Mouse (Mus musculus) adrenal gland, postnatal 36 days (tissue): ENCODE data around the gene Dnajc4. TPM values are rescaled to one million over a fixed set of nuclear protein-coding genes. Genes with fewer than 3 reads are reported as not detected.

Experiments
- DNase-seq, 2 experiments: peaks; one replicate each; pipeline ENCODE4 v3.0.0; 2021; ENCODE audit warnings: mixed read lengths in 1 of 2
- total RNA-seq, 2 experiments: library from RNA; stranded (reverse); gene quantifications; 2 replicates each; pipeline ENCODE4 v1.2.3; 2021

The Dnajc4 gene
- total RNA-seq, 2 experiments from 2014 or later: 38.5 to 46.1 TPM

DNA sequence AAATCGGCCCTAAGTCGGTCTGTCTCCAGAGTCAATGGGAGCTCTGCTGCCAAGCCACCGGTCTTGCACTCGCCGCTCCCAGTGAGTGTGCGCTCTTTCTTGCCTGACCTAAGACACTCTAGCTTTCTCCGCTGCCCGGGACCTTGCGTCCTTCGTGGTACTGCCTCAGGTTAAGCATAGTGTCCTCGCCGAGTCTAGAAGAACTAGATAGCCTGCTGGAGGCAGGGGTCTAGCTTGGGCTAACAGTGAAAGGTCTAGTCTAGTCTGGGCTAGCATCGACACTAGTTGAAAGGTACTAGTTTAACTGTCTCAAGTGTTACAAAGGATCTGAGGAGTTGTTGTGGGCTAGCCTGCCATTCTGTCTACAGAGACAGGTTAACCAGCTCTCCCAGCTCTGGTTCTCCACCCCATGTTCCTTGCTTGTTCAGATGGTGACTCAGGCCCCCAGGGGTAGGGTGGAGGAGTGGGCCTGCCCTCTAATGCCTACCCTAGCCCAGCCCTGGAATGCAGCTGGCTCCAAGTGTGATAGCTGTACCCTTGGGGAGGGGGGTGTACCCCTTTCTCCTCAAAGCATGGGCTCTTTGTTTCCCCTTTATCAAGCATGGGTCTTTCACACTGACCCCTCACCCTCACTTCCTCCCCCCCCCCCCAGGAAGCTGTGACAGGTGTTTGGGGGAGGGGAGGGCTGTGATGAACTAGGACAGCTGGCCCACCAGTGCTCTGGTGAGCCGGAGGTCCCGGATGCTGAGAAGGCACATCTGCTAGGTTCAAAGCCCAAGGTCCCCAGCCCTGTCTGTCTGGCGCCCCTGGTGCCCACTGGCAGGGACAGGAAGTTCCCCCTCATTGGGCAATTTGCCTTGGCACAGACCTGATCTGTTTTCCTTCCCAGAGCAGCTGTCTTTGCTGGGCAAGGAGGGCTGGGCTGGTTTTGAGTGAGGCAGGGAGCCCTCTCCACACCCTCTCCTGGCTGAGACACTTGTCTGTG is 16.5 kb downstream of the Dnajc4 start, which contains the start of gene Plcb3:
TSS of gene Plcb3 (minus strand) at position 934 of the 985 bp plus-strand sequence.
- DNase-seq: peak; percentile 73 to 81

DNA sequence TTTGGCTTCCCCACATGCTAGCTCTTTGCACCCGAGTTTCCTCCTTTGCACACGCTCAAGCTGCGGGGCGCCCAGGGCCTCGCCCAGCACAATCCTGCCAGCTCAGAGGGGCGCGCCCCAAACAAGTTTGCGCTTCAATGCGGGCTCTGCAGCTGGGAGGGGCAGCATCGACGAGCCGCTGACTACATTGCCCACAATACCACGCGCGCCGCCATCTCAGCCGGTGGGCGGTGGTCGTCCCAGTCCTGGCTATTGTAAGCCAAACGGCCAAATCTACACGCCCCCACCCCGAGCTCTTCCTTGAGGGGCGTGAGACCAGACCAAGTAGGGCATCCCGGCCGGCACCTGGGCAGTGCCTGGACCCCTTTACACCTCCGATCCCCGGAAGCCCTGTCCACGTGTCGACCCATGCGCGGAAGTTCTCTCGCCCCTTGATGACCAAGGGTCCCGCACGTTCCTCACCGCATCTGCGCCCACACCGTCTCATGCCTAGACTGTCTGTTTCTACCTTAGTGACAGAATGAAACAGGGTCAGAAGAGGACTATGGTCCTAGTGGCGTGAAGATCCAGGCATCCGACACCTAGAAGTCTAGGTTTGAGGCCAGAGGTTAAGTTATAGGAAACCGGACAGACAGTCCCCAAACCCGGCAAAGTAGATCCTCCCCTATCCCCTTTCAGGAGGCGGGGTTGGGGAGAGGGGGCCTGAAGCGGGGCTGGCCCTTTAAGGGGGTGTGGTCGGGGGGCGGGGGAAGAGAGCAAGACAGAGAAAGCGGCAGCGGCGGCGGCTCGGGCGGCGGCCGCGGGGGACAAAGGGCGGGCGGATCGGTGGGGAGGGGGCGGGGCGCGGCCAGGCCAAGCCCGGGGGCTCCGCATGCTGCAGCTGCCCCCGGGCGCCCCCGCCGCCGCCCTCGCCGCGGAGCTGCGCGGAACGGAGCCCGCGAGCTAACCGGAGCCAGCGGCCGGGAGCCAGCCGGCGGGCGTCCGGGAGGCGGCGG is 17.9 kb downstream of the Dnajc4 start, which contains the start of gene Ppp1r14b:
TSS of gene Ppp1r14b (plus strand) at position 758 of the 995 bp plus-strand sequence.
- peak; percentile 84 to 93 for DNase-seq

DNA sequence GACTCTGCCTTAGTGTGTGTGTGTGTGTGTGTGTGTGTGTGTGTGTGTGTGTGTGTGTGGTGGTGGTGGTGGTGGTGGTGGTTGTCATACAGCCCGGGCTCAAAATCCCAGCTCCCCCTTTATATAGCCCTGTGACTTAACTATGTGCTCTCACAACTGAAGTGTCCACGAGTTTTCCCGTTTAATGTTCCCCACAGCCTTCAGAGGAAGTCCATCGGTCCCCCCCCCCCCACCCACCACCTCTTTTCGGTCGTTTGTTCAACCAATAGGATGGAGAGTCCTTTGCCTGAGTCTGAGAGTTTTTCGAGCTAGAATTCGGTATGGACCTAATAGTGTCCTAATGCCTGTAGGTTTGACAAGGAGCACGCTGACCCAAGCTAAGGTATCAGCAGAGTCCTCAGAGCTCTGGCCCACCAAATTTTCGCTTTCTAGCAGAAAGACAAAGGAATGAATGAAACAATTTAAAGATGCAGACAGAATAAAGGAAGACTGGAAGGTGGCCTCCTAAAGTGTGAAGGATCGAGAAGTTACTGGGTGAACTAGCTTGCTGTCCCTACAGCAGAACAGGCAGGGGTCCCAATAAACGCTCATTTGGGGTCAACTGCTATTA is 18.7 kb downstream of the Dnajc4 start:
- no peak for DNase-seq

DNA sequence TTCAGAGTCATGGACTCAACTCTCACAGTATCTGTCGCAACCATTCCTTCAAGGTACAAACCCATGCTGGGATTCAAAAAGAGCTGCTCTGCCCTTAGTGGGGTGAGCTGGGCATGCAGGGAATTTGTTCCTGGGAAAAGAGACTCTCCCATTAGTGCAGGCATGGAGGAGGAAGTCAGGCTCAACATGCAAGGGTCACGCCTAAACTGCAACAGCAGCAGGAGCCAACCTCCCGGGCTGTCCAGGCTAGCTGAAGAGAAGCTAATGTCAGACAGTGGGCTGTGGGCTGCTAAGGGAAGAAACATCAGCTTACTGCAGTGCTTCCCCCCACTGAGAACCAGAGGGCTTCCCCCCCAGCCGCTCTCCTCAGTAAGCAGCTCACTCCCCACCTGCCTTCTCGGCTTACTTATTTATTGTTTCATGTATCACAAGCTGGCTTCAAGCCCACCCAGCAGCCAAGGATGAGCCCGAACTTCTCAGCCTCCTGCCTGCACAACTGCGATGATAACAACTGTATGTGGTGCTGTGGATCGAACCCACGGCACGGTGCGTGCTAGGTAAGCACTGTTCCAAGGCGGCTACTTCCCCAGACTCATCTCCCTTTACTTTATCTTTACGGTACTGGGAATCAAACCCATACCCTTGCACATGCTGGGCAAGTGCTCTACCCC is 20.0 kb downstream of the Dnajc4 start:
- no peak for DNase-seq

DNA sequence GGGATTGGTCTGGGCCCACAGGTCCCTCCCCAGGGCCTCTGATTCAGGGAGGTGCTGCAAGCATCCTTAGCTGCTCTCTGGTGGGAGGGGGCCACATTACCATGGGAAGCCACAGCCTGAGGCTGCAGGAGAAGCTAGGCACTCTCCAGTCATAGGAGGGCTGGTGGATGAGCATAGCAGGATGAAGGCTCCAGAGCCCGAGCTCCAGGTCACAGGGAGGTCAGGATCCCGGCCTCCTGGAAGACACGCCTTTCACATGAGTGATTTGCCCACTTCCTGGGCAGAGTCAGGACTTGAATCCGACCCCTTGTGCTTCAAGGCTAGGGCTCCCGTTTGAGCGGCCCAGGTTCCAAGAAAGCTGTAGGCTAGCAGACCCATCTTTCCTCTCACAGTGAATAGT is 20.7 kb downstream of the Dnajc4 start:
- no peak for DNase-seq

DNA sequence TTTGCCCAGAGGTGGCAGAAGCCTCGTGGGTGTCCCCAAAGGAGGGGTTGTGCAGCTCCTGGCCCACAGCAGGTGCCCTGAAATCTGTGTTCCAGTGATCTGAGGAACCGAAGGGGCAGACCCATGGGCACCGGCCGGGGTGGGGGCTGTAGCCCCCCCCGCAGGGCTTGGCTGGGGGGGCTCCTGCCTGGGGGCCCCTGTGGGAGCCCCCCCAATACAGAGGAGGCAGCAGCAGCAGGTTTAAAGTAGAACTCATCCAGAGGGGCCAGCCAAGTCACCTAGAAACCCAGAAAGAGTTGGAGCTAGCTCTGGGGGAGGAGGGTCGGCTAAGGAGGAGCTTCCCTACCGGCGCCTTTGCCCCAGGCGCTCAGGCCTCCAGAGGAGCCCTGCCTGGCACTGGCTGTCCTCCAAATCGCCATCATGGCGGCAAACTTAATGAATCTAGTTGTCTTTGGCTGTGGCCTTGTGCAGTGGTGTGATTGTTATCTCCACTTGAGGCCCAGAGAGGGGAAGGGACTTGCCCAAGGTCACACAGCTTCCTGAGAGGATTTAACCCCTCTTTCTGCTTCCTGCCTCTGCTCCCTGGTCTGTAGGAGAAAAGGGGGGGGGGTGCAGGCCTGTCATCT is 21.8 kb downstream of the Dnajc4 start:
- DNase-seq: peak in 1 of 2 experiments; percentile 71

DNA sequence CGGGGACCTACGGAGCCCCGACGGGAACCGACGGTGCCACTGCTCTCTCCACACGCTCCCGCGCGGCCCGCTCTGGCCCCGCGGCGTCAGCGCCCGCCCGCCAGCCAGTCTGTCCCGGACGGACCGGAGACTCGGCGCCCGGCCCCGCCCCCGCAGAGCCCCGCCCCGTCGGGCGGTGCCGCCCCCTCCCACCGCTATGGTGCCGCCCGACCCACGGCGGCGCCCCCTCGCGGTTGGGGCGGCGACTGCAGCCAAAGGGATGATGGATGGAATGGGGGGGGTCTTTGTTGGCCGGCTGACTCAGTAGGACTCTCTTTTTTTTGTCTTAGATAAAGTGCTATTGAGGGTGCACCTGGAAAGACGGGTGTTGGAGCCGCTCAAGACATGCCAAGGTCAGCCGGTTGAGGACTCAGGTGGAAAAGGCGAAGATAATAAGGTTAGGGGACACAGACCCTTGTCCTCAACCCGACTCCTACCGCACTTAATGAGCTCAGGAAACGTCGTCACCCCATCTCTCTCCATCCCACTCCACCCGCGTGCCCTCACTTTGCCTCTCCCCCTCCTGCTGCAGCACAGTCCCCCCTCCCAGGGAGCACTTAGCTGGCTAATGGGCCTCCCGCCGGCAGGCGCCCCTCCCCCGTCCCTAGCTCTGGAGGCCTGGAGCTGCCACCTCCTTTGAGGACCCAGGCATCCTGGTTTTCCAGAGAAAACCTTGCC is 22.5 kb downstream of the Dnajc4 start:
- DNase-seq: peak; percentile 88 to 94

DNA sequence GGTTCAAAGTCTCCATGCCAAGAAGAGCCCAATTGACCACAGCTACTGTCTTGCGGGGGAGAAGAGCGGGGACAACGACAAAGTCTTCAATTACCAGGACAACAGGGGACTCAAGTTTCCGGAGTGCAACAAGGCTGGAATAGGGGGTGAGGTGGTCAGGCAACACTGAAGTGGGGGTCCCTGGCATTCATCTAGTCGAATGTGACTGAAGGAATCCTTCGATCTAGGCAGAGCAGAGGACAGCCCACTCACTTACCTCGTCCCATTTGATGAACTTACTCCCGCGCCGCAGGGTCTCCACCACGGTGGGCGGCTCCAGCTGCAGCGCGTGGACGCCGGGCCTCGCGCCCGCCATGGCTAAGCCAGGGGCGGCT is 23.1 kb downstream of the Dnajc4 start:
- DNase-seq: no peak

DNA sequence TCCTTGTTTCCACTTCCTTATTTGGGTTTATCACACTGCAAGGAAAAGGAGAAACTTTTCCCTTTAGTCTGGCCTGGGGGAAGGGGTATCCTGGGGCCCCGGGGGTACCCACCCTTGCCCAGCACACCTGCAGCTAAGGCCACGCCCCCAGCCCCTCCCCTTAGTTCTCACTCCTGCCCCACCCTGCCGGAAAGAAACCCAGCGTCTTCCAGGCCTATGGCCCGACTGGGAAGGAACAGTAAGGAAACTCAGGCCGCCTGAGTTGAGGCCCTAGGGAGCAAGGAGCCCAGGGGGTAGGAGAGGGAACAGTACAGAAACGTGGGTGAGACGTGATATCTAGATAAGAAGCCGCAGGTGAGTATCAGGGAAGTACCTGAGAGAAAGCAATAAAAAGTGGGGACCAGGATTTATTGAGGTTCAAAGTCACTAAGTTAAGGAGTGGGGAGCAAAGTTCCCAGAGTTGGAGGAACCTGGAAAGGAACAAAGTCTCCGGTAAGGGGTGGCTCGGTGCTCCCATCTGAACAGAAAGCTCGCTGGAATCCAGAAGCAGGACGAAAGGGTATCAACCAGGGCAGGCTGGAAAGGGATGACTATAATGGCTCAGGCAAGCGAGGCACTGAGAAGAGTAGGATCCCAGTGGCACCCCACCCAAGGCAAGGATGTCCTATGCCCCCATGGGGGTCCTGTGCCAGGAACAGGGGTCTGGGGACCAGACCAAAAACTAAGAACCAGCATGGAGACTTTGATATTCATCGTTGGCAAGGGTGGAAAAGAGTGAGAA is 23.7 kb downstream of the Dnajc4 start:
- peak in 1 of 2 experiments; percentile 64 for DNase-seq

DNA sequence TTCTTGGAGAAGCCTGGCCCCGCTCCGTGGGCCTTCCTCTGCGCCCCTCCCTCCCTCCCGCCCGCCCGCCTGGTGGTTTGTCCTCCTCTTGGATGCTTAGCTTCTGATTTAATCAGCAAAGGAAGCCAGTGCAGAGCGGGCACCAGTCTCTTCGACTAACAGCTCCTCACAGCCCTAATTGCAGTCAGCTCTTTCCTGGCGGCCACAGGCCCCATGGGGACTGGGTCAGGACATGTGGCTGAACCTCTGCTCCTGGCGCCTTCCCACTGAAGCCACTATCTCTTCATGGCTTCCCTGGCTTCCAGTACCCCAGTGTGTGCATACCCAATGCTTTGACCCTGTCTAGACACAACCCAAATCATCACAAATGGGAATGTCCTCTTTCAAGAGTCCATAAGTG is 35.9 kb downstream of the Dnajc4 start:
- DNase-seq: peak in 1 of 2 experiments; percentile 55

DNA sequence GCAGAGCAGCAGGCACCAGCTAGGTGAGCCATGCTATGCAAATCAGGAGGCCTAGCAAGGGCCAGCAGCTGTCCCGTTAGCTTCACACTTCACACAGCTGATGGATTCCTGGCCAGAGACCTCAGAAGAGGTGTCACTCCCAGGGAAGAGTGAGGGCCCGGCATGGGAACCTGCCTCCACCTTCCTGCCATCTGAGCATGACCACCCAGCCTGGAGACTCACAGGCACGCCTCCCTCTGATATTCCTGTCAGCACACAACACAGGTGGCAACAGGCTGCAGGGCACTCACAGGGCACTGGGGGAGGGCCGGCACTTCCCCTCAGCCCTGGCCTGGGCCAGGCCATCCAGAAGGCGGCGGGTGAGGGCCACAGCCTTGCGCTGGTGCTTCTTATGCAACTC is 36.9 kb downstream of the Dnajc4 start:
- no peak for DNase-seq

DNA sequence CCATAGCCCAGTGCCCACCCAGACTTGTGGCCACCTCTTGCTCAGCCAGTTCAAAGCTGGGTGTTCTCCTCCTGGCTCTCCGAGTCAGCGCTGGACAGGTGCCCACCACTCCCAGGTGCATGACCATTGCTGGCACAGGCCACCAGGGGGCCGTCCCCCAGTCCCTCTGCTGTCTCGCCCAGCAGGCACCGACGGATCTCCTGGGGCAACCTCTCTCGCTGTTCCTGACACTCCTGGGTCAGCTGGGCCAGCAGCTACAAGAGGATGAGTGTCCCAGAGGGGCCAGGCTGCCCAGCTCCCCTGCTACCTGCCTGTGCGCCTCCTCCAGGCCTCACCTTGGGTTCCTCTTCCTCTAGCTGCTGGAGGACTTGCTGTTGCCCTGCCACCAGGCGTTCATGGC is 38.3 kb downstream of the Dnajc4 start:
- DNase-seq: peak; percentile 55 to 77

DNA sequence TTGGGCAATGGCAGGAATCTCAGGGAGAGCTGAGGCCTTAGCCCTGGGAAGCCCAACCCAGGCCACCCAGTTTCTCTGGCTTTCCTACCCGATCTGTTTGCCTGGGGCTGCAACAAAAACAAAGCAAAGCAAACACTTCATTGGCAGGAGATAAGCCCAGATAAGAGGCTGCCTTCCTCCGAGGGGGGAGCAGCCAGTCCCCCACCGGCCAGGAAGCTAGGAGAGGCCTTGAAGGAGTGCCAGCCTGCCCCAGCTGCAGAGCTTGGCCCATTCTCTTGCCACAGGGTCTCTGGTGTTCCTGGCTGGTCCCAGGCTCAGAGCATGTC is 39.7 kb downstream of the Dnajc4 start:
- DNase-seq: peak; percentile 83 to 90

DNA sequence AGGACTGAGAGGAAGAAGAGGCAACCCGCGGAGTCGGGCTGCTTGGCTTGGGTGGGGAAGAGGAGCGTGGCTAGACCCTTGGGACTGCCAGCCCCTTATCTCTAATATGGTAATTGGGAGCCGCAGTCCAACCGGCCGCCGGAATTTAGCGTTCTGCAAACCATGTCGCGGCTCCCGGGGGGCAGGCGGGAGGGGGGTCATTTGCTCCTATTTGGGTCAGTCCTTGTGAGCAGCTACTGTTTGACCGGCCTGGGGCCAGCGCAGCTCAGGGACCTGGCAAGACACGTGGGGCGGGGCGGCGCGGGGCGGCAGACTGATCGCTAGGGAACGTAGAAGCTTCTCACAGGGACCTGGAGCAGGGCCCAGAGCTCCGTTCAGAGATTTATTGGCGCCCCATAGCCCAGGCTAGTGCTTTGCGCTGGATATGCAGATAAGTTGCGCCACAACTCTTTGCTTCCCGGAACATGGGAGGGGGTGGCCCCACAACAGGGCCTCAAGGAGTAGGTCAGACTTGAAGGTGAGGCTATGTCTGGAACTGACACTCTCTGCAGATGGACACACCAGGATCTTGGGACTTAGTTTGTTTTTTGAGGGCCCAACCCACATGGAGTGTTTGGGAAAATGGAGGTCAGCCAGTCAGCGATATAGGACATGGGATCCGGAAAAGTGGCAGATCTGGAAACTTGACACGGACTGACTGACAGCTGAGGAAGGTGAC is 40.2 kb downstream of the Dnajc4 start:
- peak; percentile 91 to 94 for DNase-seq

DNA sequence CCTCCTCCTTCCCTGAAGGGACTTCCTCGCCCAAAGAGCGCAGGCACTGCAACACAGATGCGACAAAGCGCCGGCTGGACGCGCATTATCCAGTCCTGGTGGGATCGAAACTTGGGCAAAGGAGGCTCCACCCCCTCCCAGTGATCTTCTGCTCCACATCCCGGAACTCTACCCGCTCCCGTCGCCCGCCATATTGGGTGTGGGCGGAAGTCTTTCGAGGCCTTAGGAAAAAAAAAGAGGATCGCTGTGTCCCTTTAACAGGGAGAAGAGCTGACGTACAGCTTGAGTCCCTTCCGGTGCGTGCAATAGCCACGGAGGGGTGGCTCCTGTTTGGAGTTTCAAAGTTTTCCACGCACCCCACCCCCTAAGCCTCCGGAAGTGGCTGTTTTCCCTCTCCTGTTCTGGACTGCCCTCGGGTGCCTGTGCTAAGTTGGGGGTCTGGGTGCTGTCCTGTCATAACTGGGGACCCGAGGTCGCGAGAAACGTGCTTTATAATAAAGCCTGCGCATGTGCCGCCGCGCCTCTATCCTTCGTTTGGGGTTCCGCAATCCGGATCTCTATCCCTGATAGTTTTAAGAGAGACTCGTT is 40.9 kb downstream of the Dnajc4 start:
- DNase-seq: peak; percentile 97

DNA sequence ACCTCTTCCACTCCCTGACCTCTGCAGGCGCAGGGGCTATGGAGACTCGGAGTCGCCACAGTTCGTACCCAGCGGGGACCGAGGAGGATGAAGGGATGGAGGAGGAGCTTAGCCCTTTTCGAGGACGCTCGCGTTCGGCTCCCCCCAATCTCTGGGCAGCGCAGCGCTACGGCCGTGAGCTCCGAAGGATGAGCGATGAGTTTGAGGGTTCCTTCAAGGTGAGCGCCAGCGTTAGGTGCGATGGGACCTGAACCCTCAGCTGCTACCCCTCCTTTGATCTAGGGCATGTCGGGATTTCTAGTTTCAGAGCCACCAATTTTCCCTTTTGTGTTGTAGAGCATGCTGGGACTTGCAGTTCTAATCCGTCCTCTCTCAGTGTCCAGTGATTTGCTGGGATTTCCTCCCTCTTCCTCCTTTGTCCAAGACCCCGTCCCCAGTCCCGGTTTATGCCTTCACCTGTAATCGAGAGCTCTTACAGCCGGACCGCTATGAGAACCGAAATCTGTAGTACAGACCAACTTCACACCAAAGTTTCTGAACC is 41.7 kb downstream of the Dnajc4 start:
- peak; percentile 63 to 74 for DNase-seq

DNA sequence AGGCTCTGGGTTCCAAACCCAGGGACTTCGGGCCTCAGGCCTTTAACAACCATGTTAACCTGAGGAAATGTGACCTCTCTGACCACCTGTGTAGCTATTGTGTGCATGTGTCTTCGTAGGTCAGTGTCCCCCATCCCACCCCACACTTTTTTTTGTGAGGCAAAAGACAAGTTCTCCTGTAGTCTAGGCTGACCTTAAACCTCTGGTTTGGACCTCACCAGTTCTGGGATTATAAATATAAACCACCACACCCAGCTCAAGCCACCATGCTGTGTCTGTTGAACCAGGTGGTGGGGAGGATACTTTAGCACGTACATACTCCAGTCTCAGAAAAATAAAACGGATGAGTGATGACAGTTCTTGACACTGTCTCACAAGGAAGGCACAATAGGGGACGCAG is 42.4 kb downstream of the Dnajc4 start:
- no peak for DNase-seq

DNA sequence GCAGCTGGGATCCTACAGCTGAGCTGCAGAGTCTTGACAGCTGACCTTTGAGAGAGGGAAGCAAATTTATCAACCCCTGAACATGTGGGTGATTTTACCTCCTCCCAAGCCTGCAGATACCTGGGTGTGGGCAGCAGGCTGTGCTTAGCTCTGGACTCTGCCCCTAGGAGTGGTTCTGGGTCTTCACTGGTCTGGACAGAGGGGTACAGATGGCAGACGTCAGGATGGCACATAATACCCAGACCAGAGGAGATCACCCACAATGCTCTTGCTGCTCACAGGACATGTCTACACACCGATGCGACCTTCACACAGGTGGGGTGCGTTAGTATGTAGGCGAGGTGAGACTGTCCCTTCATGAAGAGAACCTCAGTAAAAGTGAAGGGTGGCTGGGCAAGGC is 42.8 kb downstream of the Dnajc4 start:
- DNase-seq: no peak
